Mouse (Mus musculus) myocyte (in vitro differentiated cells): Measurements from ENCODE around the gene Stat5b.

Experiments used
- POLR2A ChIP-seq: IDR thresholded peaks from one replicate; pipeline ENCODE4 v1.6.1; 2011; ENCODE audit warnings: low read depth, mild to moderate bottlenecking, control low read depth, moderate library complexity; ENCODE audit not compliant: insufficient read length
- POLR2AphosphoS2 ChIP-seq: IDR thresholded peaks from one replicate; pipeline ENCODE4 v1.6.1; 2011; ENCODE audit warnings: low read depth, control low read depth; ENCODE audit not compliant: insufficient read length
- TCF12 ChIP-seq: IDR thresholded peaks from one replicate; pipeline ENCODE4 v1.6.1; 2011; ENCODE audit warnings: mild to moderate bottlenecking, control low read depth; ENCODE audit not compliant: poor library complexity, insufficient read depth, severe bottlenecking
- TCF3 ChIP-seq: IDR thresholded peaks from one replicate; pipeline ENCODE4 v1.6.1; 2011; ENCODE audit warnings: low read depth, control low read depth; ENCODE audit not compliant: insufficient read length
- USF1 ChIP-seq: IDR thresholded peaks from one replicate; pipeline ENCODE4 v1.6.1; 2011; ENCODE audit warnings: low read depth, mild to moderate bottlenecking, control low read depth, moderate library complexity

DNA sequence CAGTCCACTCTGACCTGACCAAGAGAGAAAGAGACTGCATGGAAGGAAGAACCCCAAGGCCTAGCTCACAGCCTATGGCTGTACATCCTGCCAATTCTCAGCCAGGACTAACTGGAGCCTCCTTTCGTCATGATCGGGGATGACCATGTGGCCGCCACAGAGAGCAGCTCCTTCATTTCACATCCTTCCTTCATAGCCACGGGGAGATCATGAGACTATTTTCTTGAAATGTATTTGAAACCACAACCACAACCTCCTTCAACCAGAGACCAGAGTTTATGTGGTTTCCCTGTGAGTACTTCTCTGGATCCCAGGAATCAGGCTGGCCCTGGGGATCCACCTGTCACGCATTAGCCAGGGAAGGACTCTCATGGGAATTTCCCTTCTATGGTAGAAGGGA is 2.5 kb upstream of the Stat5b start:
- TF ChIP-seq TCF12 (no peak), POLR2A (no peak), POLR2AphosphoS2 (no peak), TCF3 (no peak), USF1 (no peak)
